Mouse (Mus musculus) G1E-ER4 (cell line): ENCODE measurements around the gene Gm26992. TPM values are rescaled to one million over a fixed set of nuclear protein-coding genes. Genes with fewer than 3 reads are reported as not detected.

Experiments used
- GATA1 ChIP-seq: IDR thresholded peaks from one replicate; pipeline ENCODE4 v1.8.0; 2012; ENCODE audit warnings: low read length, inconsistent platforms
- polyA plus RNA-seq: library from polyadenylated mRNA; stranded (reverse); fragments of >175 nt; gene quantifications from 2 replicates; pipeline ENCODE4 v1.2.3, GENCODE M21; 2012

The Gm26992 gene
- polyA plus RNA-seq = not detected in 2 replicates

DNA sequence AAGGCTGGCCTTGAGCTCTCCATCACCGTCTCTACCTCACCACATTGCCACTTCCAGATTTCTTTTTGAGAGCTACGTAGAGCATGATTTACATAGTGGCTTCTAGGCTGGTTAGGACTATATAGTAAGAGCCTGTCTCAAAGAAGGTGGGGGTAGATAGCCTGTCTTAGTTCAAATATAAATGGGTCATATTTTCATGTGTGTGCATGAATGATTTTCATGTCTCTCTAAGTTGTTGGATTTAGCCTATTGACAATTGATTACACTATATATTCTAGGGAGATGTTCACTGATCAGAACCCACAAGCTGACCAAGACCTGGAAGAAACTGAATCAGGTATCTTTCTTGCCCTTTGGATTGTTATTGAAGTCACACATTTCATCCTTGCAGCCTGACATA lies at the start of gene Gm26992:
Gene Gm26992 (plus strand): TSS at position 301 of the 400 bp plus-strand sequence.
- no peak for TF ChIP-seq GATA1

DNA sequence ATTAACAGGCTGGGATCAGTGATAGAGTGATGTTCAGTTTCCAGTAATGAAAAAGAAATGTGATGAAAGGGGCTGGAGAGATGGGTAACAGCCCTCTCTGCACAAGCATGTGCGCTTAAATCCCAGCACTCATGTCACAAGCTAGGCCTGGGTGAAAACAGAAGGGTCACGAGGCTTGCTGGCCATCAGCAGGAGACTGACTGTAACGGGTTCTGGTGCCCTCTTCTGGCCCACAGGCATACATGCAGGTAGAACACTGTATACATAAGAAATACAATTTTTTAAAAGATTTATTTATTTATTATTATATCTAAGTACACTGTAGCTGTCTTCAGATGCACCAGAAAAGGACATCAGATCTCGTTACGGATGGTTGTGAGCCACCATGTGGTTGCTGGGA lies 47.6 kb upstream of the Gm26992 start:
- TF ChIP-seq GATA1 = no peak

DNA sequence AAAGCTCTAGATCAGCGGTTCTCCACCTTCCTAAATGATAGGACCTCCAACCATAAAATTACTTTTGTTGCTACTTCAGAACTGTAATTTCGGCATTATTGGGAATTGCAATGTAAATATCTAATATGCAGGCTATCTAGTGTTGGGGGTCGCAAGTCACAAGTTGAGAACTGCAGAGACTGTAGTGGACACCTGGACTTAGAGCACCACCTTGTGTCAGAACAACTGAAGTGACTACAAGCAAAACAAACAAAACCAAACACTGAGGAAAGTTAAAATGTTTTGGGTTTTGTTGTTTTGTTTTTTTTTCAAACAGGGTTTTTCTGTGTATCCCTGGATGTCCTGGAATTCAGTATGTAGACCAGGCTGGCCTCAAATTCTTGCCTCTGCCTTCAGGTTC lies 37.3 kb upstream of the Gm26992 start:
- TF ChIP-seq GATA1 = no peak

DNA sequence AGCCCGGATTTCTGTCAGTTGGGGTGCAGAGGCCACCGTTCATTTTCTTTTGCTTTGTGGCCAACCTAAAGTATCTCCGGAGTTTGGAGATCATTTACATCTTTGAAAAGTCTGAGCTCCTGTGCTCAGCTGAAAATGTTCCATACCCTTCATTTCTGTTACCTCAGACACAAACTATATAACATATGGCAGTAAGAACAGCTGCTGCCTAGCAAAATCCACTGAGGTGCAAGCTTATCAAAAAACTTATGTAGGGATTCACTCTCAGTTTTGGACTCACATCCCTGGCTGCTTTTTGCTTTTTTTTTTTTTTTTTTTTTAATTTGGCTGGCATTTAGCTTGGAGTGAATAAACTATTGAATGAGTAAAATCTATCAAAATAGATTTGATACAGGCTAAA lies 33.7 kb upstream of the Gm26992 start:
- no peak for TF ChIP-seq GATA1

DNA sequence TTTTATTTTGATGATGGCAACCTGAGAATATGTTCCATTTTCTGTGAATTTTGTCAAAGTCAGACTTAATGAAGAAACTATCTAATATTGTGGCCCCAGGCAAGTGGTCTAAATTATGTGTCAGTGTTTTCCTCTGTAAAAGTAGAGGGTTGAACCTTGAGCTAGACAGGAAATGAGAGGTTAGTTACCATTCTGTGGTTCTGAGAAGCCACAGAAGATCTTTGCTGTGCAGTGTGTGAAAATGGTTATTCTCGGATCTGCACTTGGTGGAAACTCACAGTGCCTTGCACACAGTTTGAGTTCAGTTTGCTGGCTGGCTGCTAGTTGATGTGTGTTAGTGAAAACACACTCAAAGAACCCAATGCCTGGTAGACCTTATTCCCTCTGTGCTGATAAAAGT lies 28.0 kb upstream of the Gm26992 start:
- no peak for TF ChIP-seq GATA1

DNA sequence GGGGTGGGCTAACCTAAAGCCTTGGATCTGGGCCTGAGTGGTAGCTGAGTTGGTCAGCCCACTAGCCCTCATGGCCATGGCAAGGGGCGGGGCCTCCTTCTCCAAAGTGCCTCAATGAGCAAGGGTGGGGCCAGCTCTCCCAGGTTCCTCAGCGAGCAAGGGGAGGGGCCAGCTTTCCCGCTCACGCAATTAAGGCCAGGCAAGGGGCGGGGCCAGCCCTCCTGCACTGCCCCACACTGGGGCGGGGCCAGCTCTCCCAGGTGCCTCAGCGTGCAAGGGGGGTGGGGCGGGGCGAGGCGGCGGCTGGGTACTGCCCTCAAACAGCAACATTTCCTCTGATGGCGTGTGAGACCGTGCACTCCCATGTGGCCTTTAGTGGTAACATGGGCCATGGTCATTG lies 16.8 kb upstream of the Gm26992 start:
- no peak for TF ChIP-seq GATA1

DNA sequence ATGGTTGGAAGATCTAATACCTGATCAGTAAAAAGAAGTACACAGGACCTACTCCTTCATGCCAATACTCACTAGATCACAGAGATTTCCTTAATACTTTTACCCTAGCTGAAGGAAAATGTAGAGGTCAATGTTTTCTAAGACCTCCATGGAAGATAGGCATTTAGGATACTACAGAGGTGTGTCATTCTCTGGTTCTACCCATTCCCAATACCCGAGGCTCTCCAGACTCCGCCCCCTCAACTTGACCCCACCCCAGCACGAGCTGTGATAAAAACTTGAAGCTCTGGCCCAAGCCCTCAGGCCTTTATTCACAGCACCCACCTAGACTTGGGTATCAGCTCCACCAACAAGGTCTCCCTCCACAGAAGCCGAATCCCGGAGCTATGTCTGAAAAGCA lies 7.6 kb upstream of the Gm26992 start, which contains the start of gene Tsx:
Gene Tsx (plus strand): TSS at position 301 of the 400 bp plus-strand sequence.
- no peak for TF ChIP-seq GATA1

DNA sequence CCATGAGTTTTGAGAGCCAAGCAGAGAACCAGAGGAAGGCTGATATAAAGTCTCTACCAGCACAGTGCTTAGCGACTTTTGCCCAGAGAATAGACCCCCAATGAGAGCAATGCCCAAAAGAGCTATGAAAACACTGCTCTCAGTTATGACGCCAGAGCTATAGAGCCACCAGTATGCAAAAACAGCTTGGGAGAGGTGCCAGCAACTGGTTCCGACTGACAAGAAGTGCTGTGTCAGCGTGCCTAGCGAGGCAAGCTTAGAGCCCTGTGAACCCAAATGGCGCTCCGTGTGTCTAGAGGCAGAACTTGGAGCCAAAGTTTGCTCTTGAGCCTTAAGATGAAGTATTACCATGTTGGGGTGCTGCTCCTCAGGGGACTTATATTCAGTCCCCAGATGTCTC lies 5.9 kb downstream of the Gm26992 start:
- no peak for TF ChIP-seq GATA1

DNA sequence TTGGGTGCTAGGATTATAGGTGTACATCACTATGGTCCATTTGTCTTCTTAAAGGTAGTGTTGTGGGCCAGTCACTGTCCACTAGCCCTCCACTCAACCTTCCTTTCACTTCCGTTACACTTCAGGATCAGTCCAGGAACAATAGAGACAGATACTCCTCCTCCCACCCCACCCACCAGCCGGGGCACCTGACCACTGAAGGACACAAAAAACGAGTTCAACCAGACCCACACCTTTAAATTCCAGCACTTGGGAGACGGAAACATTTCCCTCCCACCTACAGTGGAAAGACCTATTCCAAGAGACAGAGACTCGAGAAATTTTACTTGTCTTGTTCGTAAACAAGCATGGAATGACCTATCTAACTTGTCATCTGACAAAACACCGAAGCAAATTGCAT lies 10.5 kb downstream of the Gm26992 start:
- no peak for TF ChIP-seq GATA1

DNA sequence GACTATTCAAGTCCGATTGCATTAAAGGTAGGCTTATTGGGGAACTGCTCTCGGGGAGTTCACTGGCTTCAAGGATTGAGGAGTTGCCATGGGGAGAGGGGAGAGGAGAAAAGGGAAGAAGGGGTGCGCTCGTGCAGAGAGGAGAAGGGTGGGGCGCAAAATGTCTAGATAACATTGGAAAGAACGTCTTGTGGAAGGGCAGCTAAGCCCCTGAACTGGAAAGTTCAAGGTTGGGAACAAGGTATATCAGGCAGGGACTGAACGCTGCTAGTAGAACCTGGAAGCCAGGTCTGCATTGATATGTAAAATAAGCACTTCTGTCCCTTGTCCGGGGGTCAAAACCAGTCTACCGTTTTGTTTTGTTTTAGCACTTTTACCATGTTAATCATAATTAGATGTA lies 16.2 kb downstream of the Gm26992 start:
- TF ChIP-seq GATA1 = no peak

DNA sequence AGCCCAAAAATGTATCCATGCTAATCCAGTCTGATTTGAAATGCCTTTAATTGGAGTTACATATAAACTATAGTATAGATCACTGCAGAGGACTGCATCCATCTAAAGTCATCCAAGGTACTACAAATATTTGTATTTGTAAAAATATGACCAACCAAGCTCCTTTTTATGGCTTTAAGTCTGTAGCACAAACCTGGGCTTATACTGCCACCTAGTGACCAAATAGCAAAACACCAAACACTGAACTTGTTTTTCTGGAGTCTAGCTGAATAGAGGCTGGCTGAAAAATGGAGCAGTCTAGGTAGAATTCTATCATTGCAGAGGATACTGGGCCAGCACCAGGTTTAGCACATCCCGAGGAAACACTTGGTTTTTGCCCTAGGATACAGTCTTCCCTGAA lies 19.0 kb downstream of the Gm26992 start:
- TF ChIP-seq GATA1 = no peak

DNA sequence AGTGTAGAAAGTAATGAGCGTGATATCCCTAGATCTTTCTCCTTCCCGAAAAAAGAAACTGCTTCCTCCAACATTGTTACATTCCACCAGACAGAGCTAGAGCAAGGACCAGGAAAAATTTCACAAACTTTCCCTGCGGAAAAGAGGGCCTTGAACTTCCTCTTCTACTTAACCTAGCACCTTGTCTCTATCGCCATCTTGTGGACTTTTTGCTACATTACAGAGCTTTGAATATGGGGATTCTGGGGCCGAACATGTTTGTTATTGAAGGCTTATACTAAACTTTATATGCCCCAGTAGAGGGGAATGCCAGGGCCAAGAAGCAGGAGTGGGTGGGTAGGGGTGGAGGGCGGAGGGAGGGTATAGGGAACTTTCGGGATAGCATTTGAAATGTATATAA lies 21.9 kb downstream of the Gm26992 start:
- TF ChIP-seq GATA1 = no peak

DNA sequence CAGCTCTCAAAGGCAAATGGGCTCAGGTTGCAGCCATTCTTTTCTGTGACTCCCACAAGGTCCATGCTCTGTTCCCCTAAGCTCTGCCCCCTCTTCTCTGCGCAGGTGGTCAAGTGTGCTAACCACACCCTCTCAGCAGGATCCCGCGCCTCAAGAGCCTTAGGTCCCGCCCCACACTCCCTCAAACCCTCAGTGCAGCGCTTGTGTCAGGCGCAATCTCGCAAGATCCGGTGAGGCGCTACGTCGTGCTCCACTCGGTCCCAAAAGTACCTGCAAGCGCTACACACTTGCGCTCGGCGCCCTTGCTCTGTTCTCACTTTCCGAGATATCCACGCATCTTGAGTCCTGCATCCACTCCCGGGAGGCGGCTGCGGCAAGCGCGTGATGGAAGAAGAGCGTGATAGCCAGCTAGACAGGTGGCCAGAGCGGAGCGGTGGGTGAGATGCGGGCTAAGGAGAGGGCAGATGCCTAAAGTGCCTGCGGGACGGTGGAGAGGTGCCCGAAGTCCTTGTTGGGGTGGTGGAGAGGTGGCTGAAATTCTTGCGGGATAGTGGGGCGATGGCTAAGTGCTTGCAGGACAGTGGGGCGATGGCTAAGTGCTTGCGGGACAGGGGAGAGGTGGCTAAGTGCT lies 25.8 kb downstream of the Gm26992 start:
- TF ChIP-seq GATA1 = no peak

DNA sequence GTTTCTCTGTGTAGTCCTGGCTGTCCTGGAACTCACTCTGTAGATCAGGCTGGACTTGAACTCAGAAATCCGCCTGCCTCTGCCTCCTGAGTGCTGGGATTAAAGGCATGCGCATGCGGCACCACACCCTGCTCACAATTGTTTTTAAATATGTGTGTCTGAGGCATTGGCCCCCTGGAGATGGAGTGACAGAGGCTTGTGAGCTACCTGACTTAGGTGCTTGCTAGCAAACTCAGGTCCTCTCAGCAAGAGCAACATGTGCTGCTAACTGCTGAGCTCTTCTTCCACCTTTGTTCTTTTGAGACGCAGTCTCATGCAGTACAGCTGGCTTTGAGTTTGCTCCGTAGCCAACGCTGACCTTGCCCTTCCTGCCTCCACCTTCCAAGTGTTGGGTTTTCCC lies 31.0 kb downstream of the Gm26992 start:
- no peak for TF ChIP-seq GATA1

DNA sequence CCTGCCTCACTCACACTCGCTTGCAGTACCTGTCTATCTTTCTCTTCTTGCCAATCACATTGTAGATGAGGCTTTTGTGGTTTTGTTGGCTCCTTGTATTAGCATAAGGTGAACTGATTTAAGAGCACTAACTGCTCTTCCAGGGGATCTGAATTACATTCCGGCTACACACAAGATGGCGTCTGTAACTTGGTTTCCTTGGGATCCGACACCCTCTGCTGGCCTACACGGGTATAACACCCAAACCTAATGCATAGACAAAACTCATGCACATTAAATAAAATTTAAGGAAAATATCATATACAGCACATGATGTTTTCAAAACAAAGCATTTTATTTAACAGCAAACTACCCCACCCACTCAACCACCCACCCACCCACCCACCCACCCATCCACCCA lies 38.2 kb downstream of the Gm26992 start:
- TF ChIP-seq GATA1 = no peak

DNA sequence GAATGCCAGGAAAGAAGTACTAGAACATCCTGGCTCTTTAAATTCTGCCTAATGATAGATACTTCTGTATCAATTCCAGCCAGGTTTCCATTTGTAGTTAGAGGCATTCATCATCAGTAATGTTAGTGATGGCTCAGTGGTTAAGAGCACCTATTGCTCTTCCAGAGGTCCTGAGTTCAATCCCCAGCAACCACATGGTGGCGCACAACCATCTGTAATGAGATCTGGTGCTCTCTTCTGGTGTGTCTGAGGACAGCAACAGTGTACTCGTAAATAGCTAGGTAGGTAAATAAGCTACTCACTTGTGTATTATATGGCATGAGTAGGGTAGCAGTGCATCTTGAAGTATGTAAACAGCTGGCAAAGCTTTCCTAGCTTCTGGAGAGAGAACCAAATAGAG lies 47.2 kb downstream of the Gm26992 start:
- no peak for TF ChIP-seq GATA1

DNA sequence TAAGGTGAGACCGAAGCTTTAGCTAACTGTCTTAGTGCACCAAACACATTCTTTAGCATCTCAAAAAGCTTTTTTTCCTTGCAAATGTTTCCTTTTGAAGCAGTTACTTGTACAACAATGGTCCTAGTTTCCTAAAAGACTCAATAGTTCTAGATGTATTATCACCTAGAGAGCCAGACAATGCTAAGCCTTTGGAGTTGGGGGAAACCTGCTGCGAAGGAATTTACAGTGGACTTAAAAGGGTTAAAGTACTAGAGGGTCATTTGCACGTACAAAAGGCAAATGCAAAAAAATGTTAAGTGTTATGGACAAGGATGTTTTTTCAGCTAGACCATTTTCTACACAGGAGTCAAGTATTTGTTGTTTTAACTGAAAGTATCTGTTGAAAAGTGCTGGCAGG lies 50.5 kb downstream of the Gm26992 start:
- no peak for TF ChIP-seq GATA1

DNA sequence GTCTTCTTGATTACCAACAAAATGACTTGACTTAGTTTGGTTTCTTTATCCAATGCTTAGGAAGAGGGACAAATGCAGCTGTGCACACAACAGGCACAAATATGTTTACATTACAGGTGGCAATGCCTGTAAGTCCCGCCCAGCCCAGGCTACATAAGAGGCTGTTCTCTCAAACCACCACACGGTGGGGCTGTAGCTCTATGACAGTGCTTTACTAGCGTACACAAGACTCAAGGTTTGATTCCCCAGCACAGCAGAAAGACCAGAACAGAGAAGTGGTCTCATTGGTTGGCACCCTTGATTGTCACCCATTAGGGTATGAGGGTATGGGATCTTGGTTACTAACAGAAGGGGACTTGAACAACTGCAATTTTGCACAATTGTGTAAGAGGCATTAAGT lies 55.7 kb downstream of the Gm26992 start:
- TF ChIP-seq GATA1 = no peak
